Mouse (Mus musculus) kidney, adult 2 months (tissue): ENCODE results near the gene Gins1.

ENCODE experiments used
- CTCF ChIP-seq: fragments of 200-500 bp; conservative IDR thresholded peaks from 2 replicates; pipeline ENCODE4 v1.5.1; 2011; ENCODE audit warnings: low read depth, mild to moderate bottlenecking, control low read depth, low read length, moderate library complexity, mixed read lengths; ENCODE audit not compliant: insufficient read depth, insufficient read length
- POLR2A ChIP-seq: fragments of 200-500 bp; IDR thresholded peaks from one replicate; pipeline ENCODE4 v1.6.1; 2011; ENCODE audit warnings: low read depth, low read length, control low read depth

- TF ChIP-seq CTCF (no peak), POLR2A (no peak)
These were observed at the start of gene Gins1 for GRCm38 (mm10) chr2:150904936-150905450.
